Mouse (Mus musculus) MEL (cell line): Measurements from ENCODE around the gene Lrrfip1. TPM values are rescaled to one million over a fixed set of nuclear protein-coding genes. Genes with fewer than 3 reads are reported as not detected.

ENCODE experiments used
- DNase-seq: peaks from one replicate; pipeline ENCODE4 v3.0.0; 2011; ENCODE audit warnings: low read depth, low spot score
- H3K27ac ChIP-seq: 2 replicates; pipeline ENCODE4 v1.5.1; 2012; ENCODE audit warnings: low read depth, mild to moderate bottlenecking, control low read depth, low read length, moderate library complexity; ENCODE audit not compliant: control insufficient read depth
- H3K27me3 ChIP-seq, 2 experiments: fragments of 150-350 bp in 1 of 2; sonication (generic) in 1 of 2; 2 replicates each; pipeline ENCODE4 v1.6.1; 2012; ENCODE audit warnings: low read length in 2 of 2, mild to moderate bottlenecking in 2 of 2, improper control_type of control experiment in 1 of 2, moderate library complexity in 1 of 2; ENCODE audit not compliant: insufficient read depth in 2 of 2, control insufficient read depth in 1 of 2
- H3K36me3 ChIP-seq, 2 experiments: 2 replicates each; pipeline ENCODE4 v1.6.1; 2012 to 2014; ENCODE audit warnings: low read length in 2 of 2, improper control_type of control experiment in 1 of 2, inconsistent platforms in 1 of 2, mild to moderate bottlenecking in 1 of 2; ENCODE audit not compliant: insufficient read depth in 2 of 2, control insufficient read depth in 1 of 2
- H3K4me1 ChIP-seq, 2 experiments: fragments of 150-350 bp in 1 of 2; sonication (generic) in 1 of 2; 2 replicates each; pipeline ENCODE4 v1.6.1; 2012; ENCODE audit warnings: low read length in 2 of 2, improper control_type of control experiment in 1 of 2, mild to moderate bottlenecking in 1 of 2; ENCODE audit not compliant: insufficient read depth in 2 of 2, control insufficient read depth in 1 of 2
- H3K4me3 ChIP-seq, 2 experiments: fragments of 150-350 bp in 1 of 2; sonication (generic) in 1 of 2; 2 replicates each; pipeline ENCODE4 v1.5.1; 2012; ENCODE audit warnings: low read depth in 2 of 2, low read length in 2 of 2, mild to moderate bottlenecking in 2 of 2, moderate library complexity in 2 of 2, control low read depth in 1 of 2, improper control_type of control experiment in 1 of 2; ENCODE audit not compliant: control insufficient read depth in 1 of 2, insufficient read depth in 1 of 2
- H3K79me2 ChIP-seq: 2 replicates; pipeline ENCODE4 v1.6.1; 2012; ENCODE audit warnings: mild to moderate bottlenecking, low read length, moderate library complexity; ENCODE audit not compliant: control insufficient read depth, poor library complexity, insufficient read depth
- H3K9ac ChIP-seq: 2 replicates; pipeline ENCODE4 v1.6.1; 2012; ENCODE audit warnings: low read depth, mild to moderate bottlenecking, control low read depth, low read length, moderate library complexity; ENCODE audit not compliant: control insufficient read depth, poor library complexity, severe bottlenecking
- H3K9me3 ChIP-seq: fragments of 150-350 bp; sonication (generic); replicated peaks from 2 replicates; pipeline ENCODE4 v1.6.1; 2012; ENCODE audit warnings: mild to moderate bottlenecking, low read length, improper control_type of control experiment, moderate library complexity; ENCODE audit not compliant: insufficient read depth
- BHLHE40 ChIP-seq: IDR thresholded peaks from 2 replicates; pipeline ENCODE4 v1.6.1; 2012; ENCODE audit warnings: low read depth, mild to moderate bottlenecking, inconsistent platforms, low read length, improper control_type of control experiment, borderline replicate concordance
- CHD2 ChIP-seq: IDR thresholded peaks from 2 replicates; pipeline ENCODE4 v1.6.1; 2011; ENCODE audit warnings: low read length, improper control_type of control experiment
- E2F4 ChIP-seq: IDR thresholded peaks from 2 replicates; pipeline ENCODE4 v1.6.1; 2011; ENCODE audit warnings: low read depth, low read length, improper control_type of control experiment, borderline replicate concordance
- ELF1 ChIP-seq: IDR thresholded peaks from 2 replicates; pipeline ENCODE4 v1.6.1; 2014; ENCODE audit warnings: low read depth, mild to moderate bottlenecking, inconsistent platforms, low read length, improper control_type of control experiment, moderate library complexity
- EP300 ChIP-seq, 2 experiments: IDR thresholded peaks; 2 replicates each; pipeline ENCODE4 v1.6.1; 2011; ENCODE audit warnings: improper control_type of control experiment in 2 of 2, low read length in 2 of 2, low read depth in 1 of 2, mild to moderate bottlenecking in 1 of 2
- ETS1 ChIP-seq: IDR thresholded peaks from 2 replicates; pipeline ENCODE4 v1.6.1; 2012; ENCODE audit warnings: low read depth, mild to moderate bottlenecking, inconsistent platforms, low read length, improper control_type of control experiment, moderate library complexity
- GABPA ChIP-seq: IDR thresholded peaks from 2 replicates; pipeline ENCODE4 v1.6.1; 2012; ENCODE audit warnings: low read depth, mild to moderate bottlenecking, inconsistent platforms, low read length, improper control_type of control experiment, moderate library complexity
- GATA1 ChIP-seq: IDR thresholded peaks from 2 replicates; pipeline ENCODE4 v1.6.1; 2011; ENCODE audit warnings: low read depth, low read length, improper control_type of control experiment
- HCFC1 ChIP-seq: IDR thresholded peaks from 2 replicates; pipeline ENCODE4 v1.6.1; 2012; ENCODE audit warnings: low read depth, mild to moderate bottlenecking, inconsistent platforms, low read length, improper control_type of control experiment, moderate library complexity
- JUND ChIP-seq: IDR thresholded peaks from 2 replicates; pipeline ENCODE4 v1.6.1; 2011; ENCODE audit warnings: low read depth, mild to moderate bottlenecking, improper control_type of control experiment, low read length
- MAFK ChIP-seq: IDR thresholded peaks from 2 replicates; pipeline ENCODE4 v1.6.1; 2011; ENCODE audit warnings: low read depth, mild to moderate bottlenecking, low read length, improper control_type of control experiment, borderline replicate concordance
- MAZ ChIP-seq: IDR thresholded peaks from 2 replicates; pipeline ENCODE4 v1.6.1; 2012; ENCODE audit warnings: low read depth, mild to moderate bottlenecking, inconsistent platforms, low read length, improper control_type of control experiment
- MEF2A ChIP-seq: IDR thresholded peaks from 2 replicates; pipeline ENCODE4 v1.6.1; 2014; ENCODE audit warnings: low read depth, mild to moderate bottlenecking, inconsistent platforms, low read length, improper control_type of control experiment; ENCODE audit not compliant: poor library complexity, insufficient replicate concordance, severe bottlenecking; ENCODE audit errors: extremely low read depth
- MYB ChIP-seq: IDR thresholded peaks from 2 replicates; pipeline ENCODE4 v1.6.1; 2011; ENCODE audit warnings: mild to moderate bottlenecking, low read depth, low read length, improper control_type of control experiment
- MYC ChIP-seq: IDR thresholded peaks from 2 replicates; pipeline ENCODE4 v1.6.1; 2011; ENCODE audit warnings: low read depth, mild to moderate bottlenecking, low read length, improper control_type of control experiment, moderate library complexity
- NRF1 ChIP-seq: IDR thresholded peaks from 2 replicates; pipeline ENCODE4 v1.6.1; 2014; ENCODE audit warnings: low read depth, mild to moderate bottlenecking, inconsistent platforms, low read length, improper control_type of control experiment, moderate library complexity; ENCODE audit not compliant: poor library complexity, insufficient read depth, severe bottlenecking
- POLR2A ChIP-seq, 2 experiments: IDR thresholded peaks; 2 replicates each; pipeline ENCODE4 v1.6.1; 2011 to 2012; ENCODE audit warnings: low read length in 2 of 2, mild to moderate bottlenecking in 2 of 2, control low read depth in 1 of 2, improper control_type of control experiment in 1 of 2, low read depth in 1 of 2, moderate library complexity in 1 of 2; ENCODE audit not compliant: control insufficient read depth in 1 of 2, insufficient read depth in 1 of 2, poor library complexity in 1 of 2
- POLR2AphosphoS5 ChIP-seq: IDR thresholded peaks from 2 replicates; pipeline ENCODE4 v1.6.1; 2012; ENCODE audit warnings: low read depth, borderline replicate concordance, mild to moderate bottlenecking, inconsistent platforms, low read length, moderate library complexity, mixed read lengths
- RAD21 ChIP-seq: IDR thresholded peaks from 2 replicates; pipeline ENCODE4 v1.6.1; 2011; ENCODE audit warnings: mild to moderate bottlenecking, low read depth, low read length, improper control_type of control experiment
- RCOR1 ChIP-seq: IDR thresholded peaks from 2 replicates; pipeline ENCODE4 v1.6.1; 2012; ENCODE audit warnings: low read depth, mild to moderate bottlenecking, inconsistent platforms, low read length, improper control_type of control experiment
- SIN3A ChIP-seq: IDR thresholded peaks from 2 replicates; pipeline ENCODE4 v1.6.1; 2012; ENCODE audit warnings: low read length, improper control_type of control experiment, inconsistent platforms
- SMC3 ChIP-seq: IDR thresholded peaks from 2 replicates; pipeline ENCODE4 v1.6.1; 2011; ENCODE audit warnings: low read depth, low read length, improper control_type of control experiment
- TBP ChIP-seq: IDR thresholded peaks from 2 replicates; pipeline ENCODE4 v1.8.0; 2011; ENCODE audit warnings: low read depth, low read length, improper control_type of control experiment
- TCF12 ChIP-seq: IDR thresholded peaks from 2 replicates; pipeline ENCODE4 v1.6.1; 2014; ENCODE audit warnings: low read depth, mild to moderate bottlenecking, inconsistent platforms, low read length, improper control_type of control experiment, moderate library complexity
- UBTF ChIP-seq: IDR thresholded peaks from 2 replicates; pipeline ENCODE4 v1.6.1; 2012; ENCODE audit warnings: low read depth, mild to moderate bottlenecking, inconsistent platforms, low read length, improper control_type of control experiment, moderate library complexity, borderline replicate concordance; ENCODE audit not compliant: insufficient read depth
- USF1 ChIP-seq: IDR thresholded peaks from 2 replicates; pipeline ENCODE4 v1.6.1; 2014; ENCODE audit warnings: low read depth, mild to moderate bottlenecking, inconsistent platforms, low read length, improper control_type of control experiment, moderate library complexity
- USF2 ChIP-seq, 2 experiments: IDR thresholded peaks; 2 replicates each; pipeline ENCODE4 v1.6.1; 2011 to 2012; ENCODE audit warnings: improper control_type of control experiment in 2 of 2, low read length in 2 of 2, borderline replicate concordance in 1 of 2, inconsistent platforms in 1 of 2, low read depth in 1 of 2, mild to moderate bottlenecking in 1 of 2; ENCODE audit not compliant: insufficient read depth in 1 of 2
- ZC3H11A ChIP-seq: IDR thresholded peaks from 2 replicates; pipeline ENCODE4 v1.6.1; 2012; ENCODE audit warnings: low read depth, mild to moderate bottlenecking, inconsistent platforms, low read length, improper control_type of control experiment
- ZKSCAN1 ChIP-seq: IDR thresholded peaks from 2 replicates; pipeline ENCODE4 v1.6.1; 2012; ENCODE audit warnings: low read depth, mild to moderate bottlenecking, inconsistent platforms, low read length, improper control_type of control experiment, moderate library complexity
- ZMIZ1 ChIP-seq: IDR thresholded peaks from 2 replicates; pipeline ENCODE4 v1.6.1; 2012; ENCODE audit warnings: low read depth, mild to moderate bottlenecking, inconsistent platforms, low read length, improper control_type of control experiment, moderate library complexity
- ZNF384 ChIP-seq: IDR thresholded peaks from 2 replicates; pipeline ENCODE4 v1.6.1; 2012; ENCODE audit warnings: low read depth, mild to moderate bottlenecking, inconsistent platforms, low read length, improper control_type of control experiment
- polyA plus RNA-seq, 2 experiments: library from polyadenylated mRNA; stranded (reverse) in 1 of 2; unstranded in 1 of 2; fragments of >175 nt in 1 of 2; fragments of >200 nt in 1 of 2; gene quantifications; 2 replicates each; pipeline versions ENCODE4 v1.2.1 to v1.2.4; 2012; ENCODE audit warnings: low replicate concordance in 2 of 2, low read depth in 1 of 2; ENCODE audit not compliant: insufficient read length in 2 of 2, insufficient read depth in 1 of 2, missing spikeins in 1 of 2
- total RNA-seq: library from RNA; depleted of rRNA; stranded (reverse); fragments of 300-350 nt; gene quantifications from 2 replicates; pipeline ENCODE4 v1.2.3, GENCODE M21; 2012

Gene Lrrfip1
- total and polyA plus RNA-seq, 3 experiments: 12.9 to 15.4 TPM; not detected in 1

DNA sequence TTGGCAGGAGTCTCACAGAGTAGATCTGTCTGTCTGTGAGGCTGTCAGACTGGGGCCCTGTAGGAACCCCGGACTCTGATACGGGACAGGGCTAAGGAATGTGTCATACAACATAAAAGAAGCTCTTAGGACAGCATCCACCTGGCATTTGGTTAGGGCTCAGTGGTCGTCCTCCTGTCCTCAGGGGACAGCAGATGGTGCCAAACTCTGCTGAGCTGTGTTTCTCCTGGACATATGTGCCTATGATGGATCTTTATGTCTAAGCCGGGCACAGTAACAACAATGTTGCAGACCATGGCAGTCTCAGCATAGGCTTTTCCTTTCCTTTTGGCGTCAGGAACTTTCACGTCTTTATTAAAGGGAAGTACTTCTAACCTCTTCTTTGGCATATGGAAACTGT is 69.2 kb downstream of the Lrrfip1 start:
- H3K9me3 ChIP-seq: no peaks in the 10 kb centered on the region
- H3K4me3 ChIP-seq: no peak overlapping the region
- no peak overlapping the region for H3K27ac ChIP-seq
- peaks cover 18 to 31% of the 10 kb centered on the region in 2 experiments for H3K4me1 ChIP-seq
- no peak for DNase-seq
- TF ChIP-seq MEF2A (no peak), CHD2 (no peak), MAZ (no peak), GABPA (no peak), SMC3 (no peak), ELF1 (no peak), ZMIZ1 (no peak), JUND (no peak), RAD21 (no peak), UBTF (no peak), HCFC1 (no peak), USF1 (no peak), ZNF384 (no peak), MYC (no peak), ETS1 (no peak), BHLHE40 (no peak), TBP (no peak), ZKSCAN1 (no peak)
- TF ChIP-seq, all 39 proteins: peak for 0
- Histone ChIP-seq H3K27me3 (no peaks in the 10 kb centered on the region), H3K36me3 (peaks cover 0 to 26% of the 10 kb centered on the region in 2 experiments; a peak in 2 of 4 replicates), H3K79me2 (no peaks in the 10 kb centered on the region; the same call in 1 of the 2 replicates), H3K9ac (no peak overlapping the region)

DNA sequence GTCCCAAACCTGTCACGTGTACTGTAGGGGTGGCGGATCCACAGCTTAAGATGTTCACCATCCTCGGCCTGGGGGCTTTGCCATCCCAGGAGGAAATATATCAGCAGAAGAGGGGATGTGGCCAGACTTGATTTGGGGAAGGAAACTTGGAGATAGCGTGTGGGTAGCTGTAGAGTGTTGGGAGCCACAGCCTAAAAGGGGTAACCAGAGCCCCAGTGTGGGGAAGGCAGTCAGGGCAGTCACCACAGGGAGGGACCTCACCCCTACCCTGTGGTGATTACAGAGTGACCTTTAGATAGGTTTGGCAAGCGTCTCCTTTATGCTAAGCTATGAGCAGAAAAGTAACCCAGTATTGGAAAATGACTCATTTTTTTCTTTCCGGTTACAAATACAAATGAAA is 71.0 kb downstream of the Lrrfip1 start:
- no peak overlapping the region for H3K27ac ChIP-seq
- H3K4me1 ChIP-seq: peaks cover 18 to 27% of the 10 kb centered on the region in 2 experiments
- H3K27me3 ChIP-seq: no peaks in the 10 kb centered on the region
- no peak overlapping the region for H3K9ac ChIP-seq
- H3K9me3 ChIP-seq: no peaks in the 10 kb centered on the region
- TF ChIP-seq EP300 (IDR thresholded peaks at IDR 0.05; ENCODE audit: low read depth in 1 of 2, low read length in 2 of 2) (no peak), POLR2AphosphoS5 (no peak), ZKSCAN1 (no peak), ZC3H11A (no peak), ZNF384 (no peak), RCOR1 (no peak), SMC3 (no peak), SIN3A (no peak), MYC (no peak), RAD21 (no peak), MAZ (no peak), MYB (no peak), E2F4 (no peak), GATA1 (no peak), USF2 (IDR thresholded peaks at IDR 0.05; ENCODE audit: borderline replicate concordance in 1 of 2, insufficient read depth in 1 of 2, low read depth in 1 of 2, low read length in 2 of 2) (no peak), TCF12 (no peak), POLR2A (IDR thresholded peaks at IDR 0.05; ENCODE audit: control insufficient read depth in 1 of 2, insufficient read depth in 1 of 2, low read depth in 1 of 2, low read length in 2 of 2, poor library complexity in 1 of 2) (no peak), NRF1 (no peak), MAFK (no peak), UBTF (no peak)
- no peak overlapping the region for H3K4me3 ChIP-seq
- H3K79me2 ChIP-seq: no peaks in the 10 kb centered on the region
- peaks cover 0 to 24% of the 10 kb centered on the region in 2 experiments; a peak in 2 of 4 replicates for H3K36me3 ChIP-seq
- DNase-seq: no peak
